Mouse (Mus musculus) megakaryocyte, adult 5-6 weeks (primary cell): ENCODE measurements around the gene Scd1. TPM values are rescaled to one million over a fixed set of nuclear protein-coding genes. Genes with fewer than 3 reads are reported as not detected.
A peak's percentile ranks its signal among the peaks of the same experiment; 100 is the strongest.

Source experiments
- ATAC-seq: 2 replicates; pipeline ENCODE4 v1.8.0; 2016; ENCODE audit warnings: mild to moderate bottlenecking, inconsistent platforms; ENCODE audit not compliant: poor library complexity, severe bottlenecking
- total RNA-seq, 2 experiments: library from RNA; stranded (forward) in 1 of 2; stranded (reverse) in 1 of 2; fragments of 153-499, 151-499 nt in 1 of 2; fragments of 221-1000, 200-1000 nt in 1 of 2; gene quantifications; 2 replicates each; pipeline versions ENCODE4 v1.2.3 to v1.2.4; 2015 to 2017

Gene Scd1
- 0.54 and 0.64 TPM in 2 replicates for total RNA-seq (2015)
- 0.18 and 0.98 TPM in 2 replicates for total RNA-seq (2017)

- ATAC-seq, result no peak
Observed at GRCm38 (mm10) chr19:44407341-44408222, at the start of gene Scd1. Gene Scd1 (minus strand): TSS chr19:44407879.

DNA sequence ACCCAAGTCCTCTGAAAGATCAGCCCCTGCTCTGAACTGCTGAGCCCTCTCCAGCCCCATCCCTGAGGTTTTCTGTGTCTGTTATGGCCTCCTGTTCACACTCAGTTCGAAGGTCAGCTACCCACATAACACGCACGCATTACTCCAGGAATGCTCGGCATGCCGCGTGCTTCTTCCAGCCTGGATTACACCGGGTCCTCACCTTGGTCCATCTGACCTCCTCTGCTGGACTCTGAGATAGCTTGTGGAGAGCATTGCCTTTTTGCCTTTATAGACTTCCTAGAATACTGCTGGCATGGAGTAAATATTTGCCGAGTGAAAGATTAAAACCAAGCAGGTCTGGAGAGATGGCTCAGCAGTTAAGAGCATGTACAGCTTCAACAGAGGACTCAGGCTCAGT, 47.7 kb upstream of the Scd1 start:
- ATAC-seq, result no peak

DNA sequence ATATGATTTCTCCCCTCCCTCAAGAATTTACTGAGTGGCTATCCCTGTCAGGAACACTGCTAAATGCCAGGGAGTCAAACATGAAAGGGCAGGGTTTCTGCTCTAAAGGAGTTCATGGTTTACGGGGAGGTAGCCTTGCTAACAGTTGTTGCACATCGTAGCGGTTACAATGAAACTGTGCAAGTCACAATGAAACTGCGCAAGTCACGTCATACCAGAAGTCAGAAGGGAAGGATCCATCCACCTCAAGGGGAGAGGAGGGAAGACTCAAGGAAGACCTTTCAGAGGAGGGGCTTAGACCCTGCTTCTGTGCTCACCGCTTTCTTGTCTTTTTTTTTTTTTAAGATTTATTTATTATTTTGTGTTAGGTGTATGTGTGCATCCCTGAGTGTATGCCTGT, 47.2 kb upstream of the Scd1 start:
- no peak for ATAC-seq

GRCm38 (mm10) chr19:44447927-44448326, 40.2 kb upstream of the Scd1 start:
- ATAC-seq, result no peak

DNA sequence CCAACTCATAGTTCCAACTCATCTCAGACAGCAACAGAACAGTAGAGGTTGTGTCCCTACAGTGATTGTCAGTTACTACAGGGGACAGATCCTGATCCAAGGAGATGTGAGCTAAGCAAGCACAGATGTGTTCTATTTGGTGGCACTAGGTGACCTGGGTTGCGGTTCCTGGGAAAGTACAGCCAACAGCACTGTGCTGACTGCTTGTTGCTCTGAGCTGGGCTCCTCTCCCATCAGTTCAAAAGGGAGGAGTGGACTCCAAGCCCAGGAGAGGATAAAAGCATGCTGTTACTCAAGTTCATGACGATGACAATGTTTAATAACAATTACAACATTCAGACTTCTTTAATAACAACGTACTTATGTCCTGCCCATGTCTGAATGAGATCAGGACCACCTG, 38.1 kb upstream of the Scd1 start:
- no peak for ATAC-seq

DNA sequence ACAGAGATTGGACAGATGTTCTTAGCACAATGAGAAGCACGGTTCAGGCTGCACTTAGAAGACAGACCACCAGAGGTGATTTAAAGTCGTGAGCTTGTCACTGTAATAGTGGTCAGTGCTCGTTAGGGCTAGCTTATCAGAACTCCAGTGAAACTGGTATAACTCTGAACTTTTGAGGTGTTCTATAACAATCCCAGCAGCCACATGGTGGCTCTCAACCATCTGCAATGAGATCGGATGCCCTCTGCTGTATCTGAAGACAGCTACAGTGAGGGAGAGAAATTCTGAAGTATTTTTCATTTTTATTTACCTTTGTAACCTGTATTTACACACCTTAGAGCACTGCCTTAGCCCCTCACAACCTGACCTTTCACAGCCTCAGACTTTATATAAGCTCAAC, 31.6 kb upstream of the Scd1 start:
- ATAC-seq, result no peak

DNA sequence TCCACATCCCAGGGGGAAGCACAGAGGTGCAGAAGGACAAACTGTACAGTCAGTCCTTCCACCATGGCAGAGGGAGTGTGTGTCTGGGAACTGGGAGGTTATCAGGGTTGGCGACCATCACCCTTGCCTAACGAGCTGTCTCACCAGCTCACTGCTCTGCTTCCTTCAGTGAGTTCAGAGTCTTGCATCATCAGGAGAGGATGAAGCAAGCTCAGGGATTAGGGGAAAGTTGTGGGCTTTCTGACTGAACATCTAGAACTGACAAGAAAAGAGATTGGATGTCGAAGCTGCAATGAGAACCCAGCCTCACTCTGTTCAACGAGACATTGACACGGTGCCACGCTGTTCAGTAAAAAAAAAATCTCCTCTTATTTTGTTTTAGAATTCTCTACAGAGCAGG, 30.3 kb upstream of the Scd1 start:
- no peak for ATAC-seq

GRCm38 (mm10) chr19:44432084-44432483, 24.4 kb upstream of the Scd1 start:
- no peak for ATAC-seq

DNA sequence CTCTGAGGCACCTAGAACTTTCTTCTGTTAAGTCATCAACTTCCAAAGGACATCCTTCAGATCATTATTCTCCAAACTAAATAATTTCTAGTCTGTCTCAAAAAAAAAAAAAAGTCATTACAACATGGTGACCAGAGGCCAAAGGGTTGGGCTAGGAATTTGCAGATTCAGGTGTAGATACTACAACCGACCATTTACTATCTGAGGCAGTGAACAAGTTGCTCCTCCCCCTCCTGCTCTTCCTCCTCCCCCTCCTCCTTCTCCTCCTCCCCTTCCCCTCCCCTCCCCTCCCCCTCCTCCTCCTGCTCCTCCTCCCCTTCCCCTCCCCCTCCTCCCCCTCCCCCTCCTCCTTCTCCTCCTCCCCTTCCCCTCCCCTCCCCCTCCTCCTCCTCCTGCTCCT, 20.0 kb upstream of the Scd1 start:
- no peak for ATAC-seq

- ATAC-seq, result no peak
Observed at GRCm38 (mm10) chr19:44422051-44422631, 14.5 kb upstream of the Scd1 start.

DNA sequence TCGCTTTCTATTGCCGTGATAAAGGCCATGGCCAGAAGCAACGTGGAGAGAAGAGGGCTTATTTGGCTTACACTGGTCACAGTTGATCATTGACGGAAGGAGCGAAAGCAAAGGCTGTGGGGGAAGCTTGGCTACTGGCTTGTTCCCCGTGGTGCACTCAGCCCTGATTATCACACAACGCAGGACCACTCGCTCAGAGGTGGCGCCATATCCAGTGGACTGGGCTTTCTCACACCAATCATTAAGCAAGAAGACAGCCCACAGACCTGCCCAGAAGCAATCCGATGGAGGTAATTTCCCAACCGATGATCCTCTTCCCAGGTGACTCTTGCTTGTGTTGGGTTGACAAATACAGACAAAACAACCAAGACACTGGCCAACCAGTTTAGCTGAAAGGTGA, 11.9 kb upstream of the Scd1 start:
- no peak for ATAC-seq

DNA sequence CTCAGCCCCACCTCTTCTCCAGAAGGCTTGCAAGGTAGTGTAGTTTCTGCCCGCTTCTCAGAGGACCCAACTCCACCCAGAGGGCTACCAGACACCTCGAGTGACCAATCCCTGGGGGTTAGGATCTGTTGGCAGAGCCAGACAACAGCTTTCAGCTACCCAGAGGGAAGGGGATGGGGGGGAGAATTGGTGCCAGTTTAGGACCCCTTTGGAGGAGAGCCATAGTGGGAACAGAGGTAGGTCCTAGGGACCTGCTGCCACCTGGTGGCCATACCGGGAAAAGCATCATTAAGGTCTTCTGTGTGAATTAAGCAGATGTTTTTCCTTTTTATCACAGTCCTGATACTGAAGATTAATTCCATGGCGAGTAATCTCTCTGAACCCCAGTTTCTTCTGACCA, 11.3 kb upstream of the Scd1 start:
- ATAC-seq, result peak; percentile 63

DNA sequence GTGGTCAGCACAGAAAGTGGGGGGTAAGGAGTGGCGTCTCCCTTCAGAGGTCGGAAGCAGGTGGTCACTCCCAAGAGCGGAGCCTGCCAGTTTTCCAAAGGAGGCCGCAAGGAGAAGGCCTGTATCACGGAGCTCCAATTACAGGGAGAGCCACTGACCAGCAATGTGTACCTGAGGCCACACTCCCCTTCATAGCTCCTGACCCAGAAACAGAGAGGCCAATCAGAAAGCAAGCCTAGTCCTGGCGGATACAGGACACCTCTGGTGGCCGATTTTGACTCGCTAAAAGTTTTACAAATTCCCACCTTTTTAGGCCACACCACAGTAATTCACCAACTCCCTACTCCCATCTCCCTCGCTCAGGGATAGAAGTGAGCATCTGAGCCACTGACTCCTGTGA, 10.9 kb upstream of the Scd1 start:
- ATAC-seq, result no peak

GRCm38 (mm10) chr19:44418061-44418460, 10.4 kb upstream of the Scd1 start:
- ATAC-seq, result no peak

DNA sequence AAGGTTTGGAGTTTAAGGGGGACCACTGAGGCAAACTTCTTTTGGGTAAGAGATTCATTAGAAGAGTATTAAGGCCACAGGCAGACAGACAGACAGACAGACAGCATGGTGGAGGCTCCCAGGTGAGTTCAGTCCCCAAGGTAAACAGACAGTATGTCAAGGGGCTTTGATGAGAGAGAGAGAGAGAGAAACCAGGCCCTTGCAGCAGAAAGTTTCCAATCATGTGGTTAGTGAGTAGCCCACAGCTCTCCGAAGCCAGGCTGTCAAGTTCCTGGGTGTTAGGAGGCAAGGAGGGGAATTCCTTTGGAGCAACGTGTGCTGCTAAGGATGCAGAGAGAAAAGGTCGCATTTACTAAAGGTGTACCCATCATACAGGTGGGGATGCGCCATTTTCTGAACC, 9.8 kb upstream of the Scd1 start:
- ATAC-seq, result no peak

DNA sequence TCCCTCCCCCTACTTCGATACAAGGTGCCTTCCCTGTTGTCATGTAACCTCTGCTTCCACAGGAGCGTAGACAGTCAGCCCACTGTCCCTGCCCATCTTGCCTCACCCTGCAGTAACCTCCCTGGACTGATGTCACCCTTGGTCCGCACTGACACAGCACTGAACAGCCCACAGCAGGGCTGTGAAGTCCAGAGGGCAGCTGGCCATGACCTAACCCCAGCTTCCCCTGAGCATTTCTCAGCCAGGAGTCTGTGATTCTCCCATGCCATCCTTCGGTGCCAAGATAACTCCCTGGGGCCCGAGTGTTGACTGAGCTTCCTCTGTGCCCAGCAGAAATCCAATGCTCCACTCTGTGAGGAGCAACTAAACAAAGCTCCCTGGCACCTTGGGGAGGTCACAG, 8.6 kb upstream of the Scd1 start:
- no peak for ATAC-seq

- ATAC-seq, result no peak
Observed at GRCm38 (mm10) chr19:44415464-44415863, 7.8 kb upstream of the Scd1 start.

GRCm38 (mm10) chr19:44410269-44410992, 2.8 kb upstream of the Scd1 start:
- no peak for ATAC-seq

DNA sequence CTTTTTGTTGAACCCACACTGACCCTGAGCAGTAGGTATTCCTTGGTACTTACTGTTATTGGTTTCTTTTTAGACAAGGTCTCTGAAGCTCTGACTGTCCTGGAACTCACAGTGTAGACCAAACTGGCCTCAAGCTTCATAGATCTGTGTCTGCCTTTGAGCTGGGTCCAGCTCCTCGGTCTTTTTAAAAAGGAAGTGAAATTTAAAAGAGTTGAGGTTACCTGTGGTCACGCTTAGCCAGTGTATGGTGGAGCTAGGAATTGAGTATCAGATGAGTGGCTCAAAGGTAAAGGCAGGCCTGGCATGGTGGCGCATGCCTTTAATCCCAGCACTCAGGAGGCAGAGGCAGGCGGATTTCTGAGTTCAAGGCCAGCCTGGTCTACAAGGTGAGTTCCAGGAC, 916 bp upstream of the Scd1 start:
- no peak for ATAC-seq

DNA sequence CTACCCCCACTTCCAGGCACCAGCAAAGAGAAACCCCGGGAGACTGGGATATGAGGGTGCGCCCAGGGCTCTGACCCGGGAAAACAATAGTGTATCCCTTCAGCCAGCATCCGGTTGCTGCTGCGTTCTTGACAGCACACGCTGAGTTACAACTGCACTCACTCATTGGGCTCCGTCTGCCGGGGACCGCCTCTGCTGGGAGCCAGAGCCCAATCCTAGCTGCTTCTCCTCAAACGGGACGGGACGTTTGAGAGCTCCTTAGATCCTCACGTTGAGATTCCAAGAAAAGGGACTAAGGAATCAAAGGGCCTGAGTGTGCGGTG, 505 bp upstream of the Scd1 start:
- no peak for ATAC-seq

GRCm38 (mm10) chr19:44403546-44403945, 4.1 kb downstream of the Scd1 start:
- no peak for ATAC-seq
